Mouse (Mus musculus) activated CD4-positive, CD25-positive, alpha-beta regulatory T cell, adult 4 months (primary cell): ENCODE measurements around the gene Prr12. TPM values are rescaled to one million over a fixed set of nuclear protein-coding genes. Genes with fewer than 3 reads are reported as not detected.
"Not testable (repeated sequence)": the region's sequence is repeated elsewhere in the genome, so short reads cannot be mapped to it uniquely, and the experiment has no call there.

ENCODE experiments used
- ATAC-seq: one replicate; pipeline ENCODE4 v1.8.0; 2017
- polyA plus RNA-seq, 2 experiments: library from polyadenylated mRNA; unstranded; fragments of 100-300 nt; shearing (Covaris generic); gene quantifications; one replicate each; pipeline ENCODE4 v1.2.1; 2017

Gene Prr12
- polyA plus RNA-seq, 2 experiments from 2014 or later, result 9.5 to 11.4 TPM

GRCm38 (mm10) chr7:45048923-45049657 is 3.6 kb downstream of the Prr12 start:
- no peak for ATAC-seq

GRCm38 (mm10) chr7:45048001-45048890 is 4.4 kb downstream of the Prr12 start:
- ATAC-seq, result no peak

DNA sequence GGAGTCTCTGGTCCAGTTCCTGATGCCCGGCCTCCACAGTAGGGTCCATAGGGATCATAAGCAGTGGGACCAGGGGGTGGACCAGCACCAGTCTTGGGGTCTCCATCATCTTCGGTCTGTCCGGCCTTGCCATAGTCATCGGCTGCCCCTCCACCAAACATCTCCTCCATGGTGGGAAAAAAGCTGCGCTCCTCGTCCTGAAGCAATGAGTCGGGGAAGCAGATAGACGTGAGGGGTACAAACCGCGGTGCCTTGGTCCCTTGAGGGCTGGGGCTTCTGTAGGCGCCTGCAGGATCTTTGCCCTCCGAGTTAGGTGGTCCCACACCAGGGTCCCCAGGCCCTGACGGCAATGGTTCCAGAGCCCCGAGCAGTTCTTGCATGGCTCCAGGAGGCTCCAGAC is 5.2 kb downstream of the Prr12 start:
- no peak for ATAC-seq

DNA sequence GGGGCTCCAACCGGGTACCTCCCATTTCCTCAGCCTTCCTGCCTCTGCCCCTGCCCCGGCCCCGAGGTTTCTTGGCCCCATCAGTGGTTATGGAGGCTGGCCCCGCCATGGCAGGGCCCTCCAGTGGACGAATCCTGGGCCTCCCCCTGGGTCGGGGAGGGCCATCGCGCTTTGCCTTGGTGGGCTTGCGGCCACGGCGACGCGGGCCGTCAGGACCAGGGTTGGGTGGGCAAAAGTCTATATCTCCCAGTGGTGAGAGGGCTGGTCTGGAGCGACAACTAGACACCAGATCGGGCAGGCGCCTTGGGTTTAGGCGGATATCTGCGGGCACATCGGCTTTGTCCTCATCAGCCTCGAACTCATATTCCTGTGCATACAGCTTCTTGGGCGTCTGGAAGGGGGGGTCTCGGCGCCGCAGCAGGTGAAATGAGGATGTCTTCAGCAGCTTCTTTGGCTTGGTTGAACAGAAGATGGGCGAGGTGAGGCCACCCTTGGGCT is 5.8 kb downstream of the Prr12 start:
- ATAC-seq, result no peak

- ATAC-seq, result no peak
Observed at GRCm38 (mm10) chr7:45045741-45046140, 6.9 kb downstream of the Prr12 start.

DNA sequence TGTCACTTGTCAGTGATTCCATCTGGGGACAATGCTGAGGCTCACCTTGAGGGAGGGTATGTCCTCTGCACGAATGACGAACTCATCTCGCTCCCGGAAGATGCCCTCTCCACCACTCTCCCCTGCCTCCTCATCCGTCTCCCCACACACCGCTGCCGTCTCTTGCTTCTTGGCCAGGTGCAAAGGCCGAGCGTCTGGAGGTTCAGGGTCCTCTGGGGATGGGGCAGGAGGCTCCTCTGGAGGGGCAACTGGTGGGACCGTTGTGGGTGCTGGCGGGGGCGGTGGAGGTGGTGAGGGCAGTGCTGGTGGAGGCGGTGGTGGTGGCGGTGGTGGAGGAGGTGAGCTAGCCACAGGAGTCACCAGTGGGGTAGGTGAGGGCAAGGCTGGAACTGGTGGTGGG is 9.4 kb downstream of the Prr12 start:
- ATAC-seq, result no peak

DNA sequence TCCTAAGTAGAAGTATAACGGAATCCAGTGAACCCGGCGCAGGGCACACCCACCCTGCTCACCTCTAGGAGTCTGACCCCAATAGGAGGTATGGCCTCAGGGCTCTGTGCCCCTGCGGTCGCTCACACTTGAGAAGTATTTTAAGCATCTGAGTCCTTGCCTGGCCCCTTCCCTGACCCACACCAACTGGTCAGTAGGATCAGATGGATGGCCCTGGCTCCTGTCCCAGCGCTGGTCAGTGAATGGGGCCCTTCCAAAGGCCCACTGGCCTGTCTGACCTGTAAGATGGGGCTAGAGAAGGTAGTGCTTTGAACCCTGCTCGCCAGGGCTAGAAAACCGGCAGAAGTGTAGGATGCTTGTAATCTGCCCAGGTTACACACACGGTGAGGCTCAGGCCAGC is 11.8 kb downstream of the Prr12 start:
- ATAC-seq, result no peak

- ATAC-seq, result no peak
Observed at GRCm38 (mm10) chr7:45038411-45038810, 14.3 kb downstream of the Prr12 start.

GRCm38 (mm10) chr7:45037720-45038361 is 14.8 kb downstream of the Prr12 start:
- ATAC-seq, result peak; percentile 65

- no peak for ATAC-seq
Observed at GRCm38 (mm10) chr7:45036702-45037101, 16.0 kb downstream of the Prr12 start.

- no peak for ATAC-seq
Observed at GRCm38 (mm10) chr7:45035631-45036030, 17.1 kb downstream of the Prr12 start.

GRCm38 (mm10) chr7:45033722-45034359 is 18.8 kb downstream of the Prr12 start:
- ATAC-seq, result no peak

DNA sequence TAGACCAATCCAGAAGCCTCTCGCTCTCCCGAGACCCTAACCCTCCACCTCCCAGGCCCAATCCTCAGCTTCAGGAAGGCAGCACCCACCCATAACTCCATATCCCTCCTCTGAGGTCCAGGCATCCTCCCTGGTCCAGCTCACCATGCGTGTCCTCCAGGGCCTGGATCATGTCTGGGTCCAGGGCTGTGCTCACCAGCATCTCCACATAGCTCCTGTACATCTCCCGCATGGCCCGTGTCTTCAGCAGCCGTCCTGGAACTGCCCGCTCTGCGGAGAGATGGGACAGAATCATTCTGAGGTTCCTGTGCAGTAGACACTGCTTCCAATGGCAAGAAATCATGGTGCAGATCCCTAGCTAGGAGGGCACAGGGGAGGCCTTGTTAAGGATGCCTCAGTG is 21.8 kb downstream of the Prr12 start:
- no peak for ATAC-seq

GRCm38 (mm10) chr7:45029995-45030394 is 22.7 kb downstream of the Prr12 start:
- ATAC-seq, result no peak

- no peak for ATAC-seq
Observed at GRCm38 (mm10) chr7:45028351-45028750, 24.3 kb downstream of the Prr12 start.

DNA sequence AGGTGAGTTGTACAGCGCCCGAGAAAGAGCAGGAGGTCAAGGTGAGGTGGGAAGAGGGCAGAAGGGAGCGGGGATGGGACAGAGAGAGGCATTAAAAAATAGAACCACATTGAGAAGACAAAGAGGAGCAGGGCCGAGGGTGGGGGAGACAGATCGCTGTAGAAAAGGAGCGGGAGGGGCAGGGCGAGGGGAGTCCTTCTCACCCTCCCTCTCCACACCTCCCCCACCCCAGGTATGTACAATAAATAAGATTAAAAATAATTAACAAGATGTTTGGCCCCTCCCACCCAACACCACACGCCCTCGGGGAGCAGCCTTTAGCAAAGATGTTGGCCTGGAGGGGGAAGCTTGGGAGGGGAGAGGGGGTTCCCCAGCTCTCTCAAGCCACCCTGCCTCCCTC is 24.9 kb downstream of the Prr12 start:
- no peak for ATAC-seq

DNA sequence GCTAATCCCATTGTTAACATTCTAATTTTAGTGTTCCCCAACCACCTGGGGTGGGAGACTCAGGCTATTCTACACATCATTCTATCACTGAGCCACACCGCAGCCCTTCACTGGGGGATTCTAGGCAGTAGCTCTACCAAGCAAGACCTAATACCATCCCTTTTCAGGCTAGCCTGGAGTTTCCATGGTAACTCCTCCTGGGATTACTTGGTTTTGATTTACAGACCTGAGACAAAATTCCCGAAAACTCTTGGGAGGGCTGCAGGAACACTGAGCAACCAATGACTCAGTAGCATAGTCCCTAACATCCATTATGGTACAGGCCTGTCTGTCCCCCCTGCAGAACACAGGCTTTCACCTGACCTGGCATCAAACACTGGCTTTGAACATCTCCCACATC is 26.4 kb downstream of the Prr12 start:
- no peak for ATAC-seq

- ATAC-seq, result no peak
Observed at GRCm38 (mm10) chr7:45025601-45026220, 27.0 kb downstream of the Prr12 start.

DNA sequence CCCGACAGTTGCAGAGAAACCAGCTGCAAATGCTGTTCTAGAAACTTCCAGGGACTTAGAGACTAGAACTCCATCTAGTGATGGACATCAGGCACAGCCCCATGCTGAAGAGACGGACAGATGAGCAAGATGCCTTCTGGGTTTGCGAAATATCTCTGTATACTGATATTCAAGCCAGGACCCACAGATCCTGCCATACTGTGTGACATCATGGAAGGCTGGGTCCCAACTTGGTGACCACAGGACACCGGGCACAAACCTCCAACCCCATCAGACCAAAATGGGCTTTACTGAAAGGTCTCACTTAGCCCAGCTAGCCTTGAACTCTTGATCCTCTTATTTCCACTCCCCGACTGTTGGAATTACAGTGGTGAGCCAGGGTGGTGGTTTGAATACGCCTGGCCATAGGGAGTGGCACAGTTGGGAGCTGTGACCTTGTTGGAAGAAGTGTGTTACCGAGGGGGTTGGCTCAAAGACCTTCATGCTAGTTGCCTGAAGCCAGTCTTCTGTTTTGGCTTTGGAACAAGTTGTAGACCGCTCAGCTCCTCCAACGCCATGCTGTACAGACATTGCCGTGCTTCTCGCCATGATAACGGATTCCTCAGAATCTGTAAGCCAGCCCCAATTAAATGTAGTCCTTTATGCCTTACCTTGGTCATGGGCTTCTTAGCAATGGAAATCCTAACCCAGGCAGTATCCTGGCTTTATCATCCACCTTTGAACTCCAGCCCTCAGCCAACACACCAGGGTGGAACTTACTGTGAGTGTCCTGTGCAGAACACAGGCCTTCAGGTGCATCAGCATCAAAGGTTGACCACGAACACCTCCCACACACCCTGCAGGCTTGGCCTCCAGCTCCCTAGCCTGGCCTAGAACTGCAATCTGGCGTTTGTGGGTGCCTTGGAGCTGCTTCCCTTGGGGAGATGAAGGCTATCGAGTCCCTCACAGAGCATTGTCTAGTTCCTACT is 28.1 kb downstream of the Prr12 start:
- ATAC-seq, result no peak

- ATAC-seq, result not testable (repeated sequence)
Observed at GRCm38 (mm10) chr7:45023711-45024110, 29.0 kb downstream of the Prr12 start.

DNA sequence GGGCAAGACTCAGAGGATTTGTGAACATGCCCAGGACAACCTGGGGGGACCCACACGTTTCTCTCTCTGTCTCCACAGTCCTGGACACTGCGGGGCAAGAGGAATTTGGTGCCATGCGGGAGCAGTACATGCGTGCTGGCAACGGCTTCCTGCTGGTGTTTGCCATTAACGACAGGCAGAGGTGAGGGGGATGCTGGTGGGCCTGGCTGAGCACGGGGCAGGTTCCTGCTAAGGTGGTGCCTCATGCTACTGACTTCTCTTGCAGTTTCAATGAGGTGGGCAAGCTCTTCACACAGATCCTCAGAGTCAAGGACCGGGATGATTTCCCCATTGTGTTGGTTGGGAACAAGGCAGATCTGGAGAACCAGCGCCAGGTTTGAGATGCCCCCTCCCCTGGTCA is 32.5 kb downstream of the Prr12 start:
- ATAC-seq, result no peak
